Mouse (Mus musculus) spleen, adult 2 months (tissue): ENCODE results near the gene Rbm47.

Experiments
- CTCF ChIP-seq: fragments of 200-500 bp; IDR thresholded peaks from 2 replicates; pipeline ENCODE4 v1.5.1; 2011; ENCODE audit warnings: mild to moderate bottlenecking, inconsistent platforms; ENCODE audit not compliant: insufficient read depth, insufficient read length, insufficient replicate concordance; ENCODE audit errors: extremely low read depth
- POLR2A ChIP-seq: fragments of 200-500 bp; IDR thresholded peaks from 2 replicates; pipeline ENCODE4 v1.6.1; 2011; ENCODE audit warnings: low read depth, low read length, inconsistent platforms

DNA sequence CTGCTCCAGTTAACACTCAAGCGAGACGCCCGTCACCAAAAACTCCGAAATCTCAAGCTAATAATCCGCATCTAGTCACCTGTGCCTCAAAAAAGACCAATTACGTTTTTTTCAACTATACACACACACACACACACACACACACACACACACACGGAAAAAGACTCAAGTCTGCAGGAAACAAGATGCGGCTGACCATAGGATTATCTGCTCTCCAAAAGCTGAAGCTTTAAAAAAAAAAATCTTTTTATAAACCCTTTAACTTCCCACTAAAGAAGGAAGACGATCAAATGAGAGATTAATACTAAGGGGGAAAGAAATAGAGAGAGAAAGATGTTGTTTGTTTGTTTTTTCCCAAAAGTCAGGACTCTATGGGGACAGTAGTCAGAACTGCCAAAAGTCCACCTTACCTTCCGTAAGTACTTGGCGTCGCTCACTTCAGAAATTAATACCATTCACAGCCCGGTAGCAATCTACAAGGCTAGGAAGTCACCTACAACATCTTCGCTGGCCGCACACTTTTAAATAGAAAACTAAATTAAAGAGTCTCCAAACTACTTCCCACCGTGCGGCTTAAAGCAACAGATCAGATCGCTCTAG is 22.7 kb downstream of the Rbm47 start:
- TF ChIP-seq POLR2A (no peak), CTCF (no peak)
